ENCODE assay signal across 20 mouse cellular contexts in the genomic region with DNA sequence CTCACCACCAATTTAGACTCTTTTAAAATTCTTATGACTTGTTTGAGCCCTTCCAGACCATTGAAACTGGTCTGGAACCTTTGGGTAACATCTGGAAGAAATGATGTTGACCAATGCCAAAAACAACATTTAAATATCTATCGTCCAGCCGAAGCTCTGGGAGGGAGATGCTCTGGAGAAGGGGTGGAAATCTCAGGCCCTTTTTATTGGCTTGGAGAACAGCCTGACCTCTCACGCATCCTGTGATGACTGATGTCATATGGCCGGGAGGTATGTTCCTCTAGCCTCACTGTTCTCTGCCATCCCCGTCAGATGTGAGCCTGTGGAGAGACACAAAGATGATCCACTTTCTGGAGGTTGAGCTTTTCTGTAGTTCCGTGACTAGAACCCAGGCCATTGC.
DNase-seq lines count a peak whose midpoint lies in the region; ATAC-seq lines count a peak whose summit lies in the region.
"Had no signal": no experiment of that assay in that cellular context is flagged by ENCODE, and none has a peak within 500 bp of the region (broad histone marks: within the 10 kb centered on the region; RNA-seq: fewer than 3 reads in every experiment).

No protein-coding gene starts in this region.

- no peak for ATAC-seq in heart, embryonic 11.5 days (replicated peaks; ENCODE audit: insufficient number of reproducible peaks, low FRiP score, low TSS enrichment)
- no peak for ATAC-seq in kidney, embryonic 16.5 days (ENCODE audit: low FRiP score, low TSS enrichment)
- no peak for ATAC-seq in heart, embryonic 15.5 days (replicated peaks; ENCODE audit: insufficient number of reproducible peaks, insufficient read depth, low FRiP score, low read depth)
- ATAC-seq: activated CD4-positive, CD25-positive, alpha-beta regulatory T cell, adult 4 months; forebrain, embryonic 15.5 days; hindbrain, embryonic 16.5 days; intestine, embryonic 15.5 days; liver, embryonic 12.5 days had no signal

- DNase-seq in heart, adult 18-20 months = peak; percentile 50 to 67
- DNase-seq in kidney, postnatal 10 days = peak; percentile 17
- DNase-seq in heart, postnatal 4 days = peak; percentile 20
- DNase-seq in testis, postnatal 10 days (ENCODE audit: low spot score) = no peak
- DNase-seq: adrenal gland, postnatal 10 days; cerebellum, adult 9-10 months; lung, adult 18-20 months; lung, postnatal 10 days; thymus, postnatal 25 days had no signal

- H3K27me3 ChIP-seq in heart, embryonic 11.5 days (ENCODE audit: control insufficient read depth, insufficient read depth, low read length) = no peaks in the 10 kb centered on the region; the same call in 1 of the 2 replicates
- H3K27me3 ChIP-seq in kidney, embryonic 16.5 days (ENCODE audit: insufficient read depth, low read length) = no peaks in the 10 kb centered on the region
- no peaks in the 10 kb centered on the region for H3K27me3 ChIP-seq in heart, embryonic 15.5 days
- H3K27me3 ChIP-seq: forebrain, embryonic 15.5 days; intestine, embryonic 15.5 days; liver, embryonic 12.5 days had no signal

- H3K4me2 ChIP-seq in heart, embryonic 11.5 days = no peak overlapping the region
- H3K4me2 ChIP-seq in kidney, embryonic 16.5 days (replicated peaks; ENCODE audit: low read depth, low read length) = no peak overlapping the region
- H3K4me2 ChIP-seq in heart, embryonic 15.5 days = no peak overlapping the region
- H3K4me2 ChIP-seq: forebrain, embryonic 15.5 days; intestine, embryonic 15.5 days; liver, embryonic 12.5 days; midbrain, embryonic 11.5 days had no signal

- H3K4me3 ChIP-seq in heart, embryonic 11.5 days (ENCODE audit: low read depth, low read length) = no peak overlapping the region
- H3K4me3 ChIP-seq in kidney, embryonic 16.5 days (ENCODE audit: low read length) = no peak overlapping the region
- no peak overlapping the region for H3K4me3 ChIP-seq in heart, embryonic 15.5 days
- H3K4me3 ChIP-seq: forebrain, embryonic 15.5 days; hindbrain, embryonic 10.5 days; intestine, embryonic 15.5 days; layer of hippocampus, adult 2 months; liver, embryonic 12.5 days had no signal

- no peak overlapping the region for H3K27ac ChIP-seq in heart, embryonic 11.5 days (ENCODE audit: low read depth, low read length)
- H3K27ac ChIP-seq in kidney, embryonic 16.5 days (ENCODE audit: low read length) = no peak overlapping the region
- 0 out of 2 replicates have a peak overlapping the region, but pooled peaks have one; percentile 30 for H3K27ac ChIP-seq in heart, embryonic 15.5 days
- H3K27ac ChIP-seq: forebrain, embryonic 15.5 days; hindbrain, embryonic 10.5 days; intestine, embryonic 15.5 days; layer of hippocampus, adult 2 months; liver, embryonic 12.5 days had no signal

- no peaks in the 10 kb centered on the region for H3K9me3 ChIP-seq in heart, embryonic 11.5 days (replicated peaks; ENCODE audit: control insufficient read depth, low read length)
- H3K9me3 ChIP-seq in kidney, embryonic 16.5 days (ENCODE audit: low read length) = no peaks in the 10 kb centered on the region
- H3K9me3 ChIP-seq in heart, embryonic 15.5 days (replicated peaks) = no peaks in the 10 kb centered on the region
- H3K9me3 ChIP-seq: forebrain, embryonic 15.5 days; hindbrain, embryonic 10.5 days; intestine, embryonic 15.5 days; liver, embryonic 12.5 days had no signal

- no peaks in the 10 kb centered on the region for H3K4me1 ChIP-seq in heart, embryonic 11.5 days (ENCODE audit: control insufficient read depth, insufficient read depth, low read length)
- H3K4me1 ChIP-seq in kidney, embryonic 16.5 days (ENCODE audit: insufficient read depth, low read length) = no peaks in the 10 kb centered on the region
- H3K4me1 ChIP-seq in heart, embryonic 15.5 days (replicated peaks) = peaks cover 6% of the 10 kb centered on the region; the same call in 1 of the 2 replicates
- H3K4me1 ChIP-seq: forebrain, embryonic 15.5 days; hindbrain, embryonic 10.5 days; intestine, embryonic 15.5 days; liver, embryonic 12.5 days had no signal

- no peaks in the 10 kb centered on the region for H3K36me3 ChIP-seq in heart, embryonic 11.5 days (ENCODE audit: control insufficient read depth, insufficient read depth, low read length)
- H3K36me3 ChIP-seq in kidney, embryonic 16.5 days (ENCODE audit: insufficient read depth, low read length) = no peaks in the 10 kb centered on the region
- no peaks in the 10 kb centered on the region for H3K36me3 ChIP-seq in heart, embryonic 15.5 days
- H3K36me3 ChIP-seq: forebrain, embryonic 15.5 days; hindbrain, embryonic 10.5 days; intestine, embryonic 15.5 days; liver, embryonic 12.5 days had no signal

- H3K9ac ChIP-seq in heart, embryonic 11.5 days (ENCODE audit: low read depth, low read length) = no peak overlapping the region
- H3K9ac ChIP-seq in kidney, embryonic 16.5 days (replicated peaks; ENCODE audit: low read length) = no peak overlapping the region
- no peak overlapping the region for H3K9ac ChIP-seq in heart, embryonic 15.5 days
- H3K9ac ChIP-seq: forebrain, embryonic 15.5 days; intestine, embryonic 15.5 days; liver, embryonic 12.5 days had no signal

- WGBS in heart, embryonic 11.5 days (ENCODE audit: insufficient replicate concordance) = 75% methylated on average over 6 of the region's 6 CpGs
- 64% methylated on average over 6 of the region's 6 CpGs for WGBS in kidney, embryonic 16.5 days
- WGBS in heart, embryonic 15.5 days = 57% methylated on average over 6 of the region's 6 CpGs
